Mouse (Mus musculus) adrenal gland, adult 18-20 months (tissue): ENCODE results near the gene Atic. TPM values are rescaled to one million over a fixed set of nuclear protein-coding genes. Genes with fewer than 3 reads are reported as not detected.

Experiments used
- DNase-seq, 2 experiments: peaks; one replicate each; pipeline ENCODE4 v3.0.0; 2021 to 2022; ENCODE audit warnings: low spot score in 2 of 2
- long read RNA-seq, 2 experiments: library from polyadenylated mRNA; stranded (forward); transcript quantifications; one replicate each; pipeline ENCODE4 v2.0.0; 2021
- total RNA-seq, 2 experiments: library from RNA; stranded (reverse); gene quantifications; 1 replicate in 1 of 2; 2 replicates in 1 of 2; pipeline ENCODE4 v1.2.3; 2021

Atic gene
- total RNA-seq: 10 to 100 TPM; 53.6 to 59.2 TPM
- long read RNA-seq, experiment 1, transcript Atic-201 (16 exons, 2,845 nt): major isoform, 44 of 49 reads
- long read RNA-seq, experiment 1, partial matches to known transcripts: 2 of 49 reads
- long read RNA-seq, experiment 1, other reads (novel, unspliced or antisense): 3 of 49 reads
- long read RNA-seq, experiment 2, transcript Atic-201 (16 exons, 2,845 nt): major isoform, 71 of 94 reads
- long read RNA-seq, experiment 2, partial matches to known transcripts: 21 of 94 reads
- long read RNA-seq, experiment 2, other reads (novel, unspliced or antisense): 2 of 94 reads

DNA sequence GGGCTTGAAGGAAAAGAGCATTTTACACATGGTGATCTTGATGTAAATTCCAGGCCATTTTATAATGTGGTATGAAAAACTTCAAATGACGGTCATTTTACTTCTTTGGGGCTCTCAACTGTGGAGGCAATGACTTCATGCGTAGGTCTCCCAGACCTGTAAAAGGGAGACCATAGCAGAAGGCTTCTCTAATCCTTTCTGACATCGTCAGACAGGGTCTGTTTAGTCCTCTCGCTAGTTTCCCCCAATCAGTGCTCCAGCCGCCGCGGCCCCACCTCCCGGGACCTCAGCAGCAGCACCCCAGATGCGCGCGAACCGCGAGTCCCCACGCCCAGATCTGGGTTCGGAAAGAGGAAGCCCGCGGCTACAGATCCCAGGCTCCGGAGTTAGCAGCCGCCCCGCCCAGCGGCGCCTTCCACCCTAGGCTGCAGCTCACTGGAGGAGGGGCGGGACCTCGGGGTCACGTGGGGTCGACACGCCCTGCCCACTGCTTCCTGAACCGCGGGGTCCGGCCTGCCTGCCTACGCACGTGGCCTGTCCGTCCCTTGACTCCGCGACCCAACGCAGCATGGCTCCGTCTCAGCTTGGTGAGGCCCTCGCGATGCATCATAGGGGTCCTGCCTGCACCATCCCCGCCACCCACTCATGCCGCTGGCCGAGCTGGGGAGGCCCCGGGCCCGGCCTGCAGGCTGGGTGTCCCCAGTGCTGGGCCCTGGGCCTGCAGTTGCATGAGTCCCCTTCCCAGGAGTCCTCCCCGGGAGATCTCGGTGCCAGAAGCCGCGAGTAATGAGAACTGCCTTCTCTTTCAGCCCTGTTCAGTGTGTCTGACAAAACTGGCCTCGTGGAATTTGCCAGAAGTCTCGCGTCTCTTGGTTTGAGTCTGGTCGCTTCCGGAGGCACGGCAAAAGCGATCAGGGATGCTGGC is at the start of gene Atic:
Gene Atic (plus strand): TSS at position 463 of the 925 bp plus-strand sequence.
- DNase-seq: peak; percentile 85

DNA sequence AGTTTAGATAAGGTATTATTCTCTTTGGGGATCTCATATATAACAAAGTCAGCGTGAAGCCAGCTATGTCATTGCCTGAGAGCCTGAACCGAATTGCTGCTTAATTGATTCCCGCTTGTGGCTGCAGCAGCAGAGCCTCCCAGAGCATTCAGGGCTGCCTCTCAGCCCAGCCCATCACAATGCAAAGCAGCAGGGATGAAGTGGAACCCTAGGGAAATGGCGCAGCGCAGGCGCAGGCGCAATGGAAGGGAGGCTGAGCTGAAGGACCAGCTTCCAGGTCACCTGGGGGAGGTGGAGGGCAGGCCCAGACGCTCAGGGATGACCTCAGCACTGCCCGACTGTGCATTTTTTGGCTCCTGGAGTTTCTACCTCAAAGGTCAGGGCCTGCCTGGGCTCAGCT is 49.7 kb upstream of the Atic start:
- no peak for DNase-seq

- DNase-seq: no peak
Measured at GRCm38 (mm10) chr1:71515041-71515440, 41.9 kb upstream of the Atic start.

DNA sequence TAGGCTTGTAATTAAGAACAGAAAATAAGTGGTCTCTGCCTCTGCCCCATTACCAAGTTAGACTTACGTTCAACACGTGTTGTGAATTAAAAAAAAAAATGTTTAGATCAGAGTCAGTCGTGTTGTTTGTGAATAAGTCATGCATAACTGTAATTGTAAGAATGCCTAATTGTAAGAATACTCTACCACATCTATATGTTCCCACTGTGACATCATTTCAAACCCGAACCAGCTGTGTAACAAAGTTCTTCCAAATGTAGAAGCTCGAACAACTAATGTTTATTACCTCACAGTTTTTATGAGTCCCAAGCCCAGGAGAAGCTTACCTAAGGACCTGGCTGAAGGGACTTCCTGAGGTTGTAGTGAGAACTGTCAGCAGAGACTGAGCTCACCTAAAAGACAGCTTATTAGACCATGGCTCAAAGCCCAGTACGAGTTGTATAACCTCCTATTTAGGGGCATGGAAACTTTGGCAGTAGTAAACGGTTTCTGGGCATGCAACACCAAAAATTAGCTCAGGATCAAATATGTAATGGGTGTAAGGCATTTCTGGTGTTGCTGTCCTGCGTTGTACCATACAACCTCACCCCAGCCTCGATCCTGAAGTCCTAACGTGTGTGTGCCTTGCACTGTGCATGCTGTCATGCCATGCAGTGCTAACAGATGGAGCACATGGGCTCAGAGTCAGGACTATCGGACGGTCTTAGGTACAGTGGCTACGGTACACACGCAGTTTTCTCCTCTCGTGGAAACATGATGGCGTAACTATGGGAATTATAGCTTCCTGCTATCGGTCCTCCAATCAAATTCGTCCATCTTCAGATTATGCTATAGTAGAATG is 27.9 kb upstream of the Atic start:
- DNase-seq: no peak

DNA sequence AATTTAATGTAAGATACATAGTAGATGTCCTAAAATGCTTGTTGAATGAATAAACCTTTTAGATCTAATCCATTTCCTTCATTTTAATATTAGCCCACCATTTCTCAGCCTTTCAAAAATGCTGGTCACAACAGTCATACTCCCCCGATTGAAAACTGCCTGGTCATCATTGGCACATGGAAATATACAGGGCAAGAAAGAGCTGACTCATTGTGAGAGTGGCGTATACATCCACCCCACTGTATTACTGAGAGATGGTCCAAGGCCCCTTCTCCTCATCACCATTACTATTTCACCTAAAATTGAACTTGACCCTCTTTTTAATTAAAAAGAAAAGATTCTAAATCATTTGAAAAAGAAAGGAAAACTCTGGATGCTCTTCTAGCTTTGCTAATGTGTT is 26.2 kb upstream of the Atic start:
- no peak for DNase-seq

- DNase-seq: peak; percentile 63
Measured at GRCm38 (mm10) chr1:71531653-71532052, 25.3 kb upstream of the Atic start.

- no peak for DNase-seq
Measured at GRCm38 (mm10) chr1:71539641-71540040, 17.3 kb upstream of the Atic start.

DNA sequence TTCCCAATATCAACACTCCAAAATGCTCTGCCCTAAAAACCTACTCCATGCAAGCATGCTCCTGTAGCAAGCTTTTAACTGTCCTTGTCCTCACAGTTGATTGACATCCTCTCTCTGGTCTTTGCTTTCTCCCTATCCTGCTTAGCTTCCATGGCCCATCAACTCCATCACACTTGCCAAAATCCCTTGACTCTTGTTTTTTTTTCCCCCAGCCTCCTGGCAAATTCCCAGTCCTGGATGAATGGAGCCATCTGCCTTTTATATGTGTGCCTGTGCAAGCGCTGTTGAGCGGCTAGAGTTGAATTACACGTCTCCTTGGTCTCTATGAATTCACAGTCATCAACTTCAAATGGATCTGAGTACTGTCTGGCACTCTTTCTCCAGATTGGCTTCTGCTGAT is 16.5 kb upstream of the Atic start:
- DNase-seq: no peak

- DNase-seq: no peak
Measured at GRCm38 (mm10) chr1:71550626-71551195, 6.2 kb upstream of the Atic start.

DNA sequence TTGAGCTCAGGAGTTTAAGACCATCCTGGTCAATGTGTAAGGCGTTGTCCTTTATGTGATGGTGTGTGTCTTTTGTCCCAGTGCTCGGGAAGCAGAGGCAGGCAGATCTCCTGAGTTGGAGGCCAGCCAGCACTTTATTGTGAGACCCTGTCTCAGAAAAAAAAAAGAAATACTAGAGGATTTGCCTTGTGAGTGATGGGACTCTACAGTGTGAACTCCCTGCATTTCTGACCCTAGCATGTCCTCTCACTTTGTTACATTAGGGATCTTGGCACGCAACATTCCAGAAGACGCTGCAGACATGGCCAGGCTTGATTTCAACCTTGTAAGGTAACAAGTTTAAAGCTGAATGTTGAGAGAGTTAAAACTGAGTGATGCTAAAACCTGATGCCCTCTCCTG is 3.7 kb downstream of the Atic start:
- DNase-seq: no peak

DNA sequence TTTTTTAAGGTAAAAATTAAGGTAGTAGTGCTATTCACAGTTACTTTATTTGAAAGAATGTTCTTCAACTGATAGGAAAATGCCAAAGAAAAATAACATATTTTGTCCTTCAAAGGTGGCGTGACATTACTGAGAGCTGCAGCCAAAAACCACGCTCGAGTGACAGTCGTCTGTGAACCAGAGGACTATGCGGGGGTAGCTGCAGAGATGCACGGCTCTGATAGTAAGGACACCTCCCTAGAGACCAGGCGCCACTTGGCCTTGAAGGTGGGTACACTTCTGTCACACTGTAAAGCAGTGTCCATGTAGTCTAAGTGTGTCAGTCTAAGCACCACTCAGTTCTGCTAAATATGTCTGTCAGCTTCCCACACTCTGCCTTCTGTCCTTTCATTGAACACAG is 7.3 kb downstream of the Atic start:
- no peak for DNase-seq

- DNase-seq: no peak
Measured at GRCm38 (mm10) chr1:71567884-71568605, 11.1 kb downstream of the Atic start.

DNA sequence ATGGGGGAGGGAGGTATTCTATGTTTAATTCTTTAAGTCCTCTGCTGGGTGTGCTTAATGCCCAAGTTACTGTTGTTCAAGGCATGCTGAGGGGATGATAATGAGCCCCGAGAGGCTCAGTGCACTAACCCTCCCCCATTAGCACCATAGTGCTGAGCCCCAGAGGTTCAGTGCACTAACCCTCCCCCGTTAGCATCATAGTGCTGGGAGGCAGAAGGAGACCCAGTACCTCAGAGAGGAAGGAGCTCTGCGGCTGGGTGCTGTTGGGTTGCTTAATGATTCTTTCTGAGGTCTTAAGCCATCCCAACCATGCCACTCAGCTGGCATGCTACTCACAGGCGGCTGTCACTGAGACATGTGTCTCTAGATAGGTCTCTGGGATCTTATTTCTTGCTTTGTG is 13.2 kb downstream of the Atic start:
- DNase-seq: no peak

DNA sequence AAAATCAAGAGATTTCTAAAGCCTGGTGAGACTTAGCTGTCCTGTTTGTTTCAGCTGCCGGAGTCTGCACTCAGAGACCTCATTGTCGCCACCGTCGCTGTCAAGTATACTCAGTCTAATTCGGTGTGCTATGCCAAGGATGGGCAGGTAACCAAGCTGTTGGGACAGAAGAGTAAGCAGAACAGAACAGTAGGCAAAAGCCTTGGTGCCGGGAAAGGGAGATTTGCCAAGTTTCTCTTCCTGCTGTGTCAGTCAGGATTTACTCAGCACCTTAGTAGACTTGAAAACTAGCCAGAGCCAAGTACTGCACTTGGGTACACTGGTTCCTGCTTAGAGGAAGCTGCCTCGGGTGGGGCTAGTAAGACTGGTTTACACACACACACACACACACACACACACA is 19.0 kb downstream of the Atic start:
- DNase-seq: peak in 1 of 2 experiments; percentile 5

- DNase-seq: no peak
Measured at GRCm38 (mm10) chr1:71576837-71577236, 19.9 kb downstream of the Atic start.

GRCm38 (mm10) chr1:71579526-71579925 is 22.6 kb downstream of the Atic start:
- peak in 1 of 2 experiments; percentile 5 for DNase-seq

- no peak for DNase-seq
Measured at GRCm38 (mm10) chr1:71580408-71580807, 23.5 kb downstream of the Atic start.

GRCm38 (mm10) chr1:71583302-71583701 is 26.4 kb downstream of the Atic start:
- DNase-seq: no peak

GRCm38 (mm10) chr1:71583900-71584299 is 26.9 kb downstream of the Atic start:
- DNase-seq: no peak

GRCm38 (mm10) chr1:71586658-71587057 is 29.7 kb downstream of the Atic start:
- no peak for DNase-seq
